Mouse (Mus musculus) liver, embryonic 11.5 days (tissue): Measurements from ENCODE around the gene Il9. TPM values are rescaled to one million over a fixed set of nuclear protein-coding genes. Genes with fewer than 3 reads are reported as not detected.

ENCODE experiments used
- ATAC-seq: fragments of 200-750 bp; cut with Nextera tagmentation; replicated peaks from 2 replicates; pipeline ENCODE4 v1.8.0; 2017; ENCODE audit warnings: moderate number of reproducible peaks, mild to moderate bottlenecking, moderate TSS enrichment, moderate library complexity; ENCODE audit not compliant: low FRiP score
- DNase-seq: peaks from one replicate; pipeline ENCODE4 v3.0.0-alpha.2; 2017; ENCODE audit warnings: low spot score
- H3K27ac ChIP-seq: fragments of 300-500 bp; sonication (generic); 2 replicates; pipeline ENCODE4 v1.5.1; 2014; ENCODE audit warnings: mild to moderate bottlenecking, low read depth, low read length, control low read depth
- H3K27me3 ChIP-seq: fragments of 300-500 bp; sonication (generic); replicated peaks from 2 replicates; pipeline ENCODE4 v1.6.1; 2014; ENCODE audit warnings: low read length, mixed read lengths; ENCODE audit not compliant: control insufficient read depth, insufficient read depth
- H3K36me3 ChIP-seq: fragments of 300-500 bp; sonication (generic); 2 replicates; pipeline ENCODE4 v1.6.1; 2014; ENCODE audit warnings: mild to moderate bottlenecking, low read length, moderate library complexity, mixed read lengths; ENCODE audit not compliant: control insufficient read depth, insufficient read depth
- H3K4me1 ChIP-seq: fragments of 300-500 bp; sonication (generic); replicated peaks from 2 replicates; pipeline ENCODE4 v1.6.1; 2014; ENCODE audit warnings: low read length, mixed read lengths; ENCODE audit not compliant: control insufficient read depth, insufficient read depth
- H3K4me2 ChIP-seq: fragments of 300-500 bp; sonication (generic); 2 replicates; pipeline ENCODE4 v1.6.1; 2014; ENCODE audit warnings: mild to moderate bottlenecking, control low read depth, moderate library complexity
- H3K4me3 ChIP-seq: fragments of 300-500 bp; sonication (generic); 2 replicates; pipeline ENCODE4 v1.5.1; 2014; ENCODE audit warnings: low read depth, low read length, control low read depth
- H3K9ac ChIP-seq: fragments of 300-500 bp; sonication (generic); 2 replicates; pipeline ENCODE4 v1.6.1; 2014; ENCODE audit warnings: low read depth, low read length, control low read depth
- H3K9me3 ChIP-seq: fragments of 300-500 bp; sonication (generic); 2 replicates; pipeline ENCODE4 v1.6.1; 2016; ENCODE audit warnings: low read length, inconsistent platforms, mixed read lengths; ENCODE audit not compliant: control insufficient read depth
- WGBS: fragments of 180-500 bp; shearing (Covaris S2); extraction: QIAGEN DNeasy Blood & Tissue Kit; methylation state at CpG from one replicate; pipeline ENCODE4 v1.1.7; 2014; 5-methylcytosine and 5-hydroxymethylcytosine counted together
- polyA plus RNA-seq: library from polyadenylated mRNA; unstranded; fragments of >200 nt; fragmentation: Nextera tagmentation; extraction: Ambion mirVana; gene quantifications from 2 replicates; pipeline ENCODE4 v1.2.1, GENCODE M21; 2014

Il9 gene
- polyA plus RNA-seq, 1 experiment from 2014 or later = not detected

DNA sequence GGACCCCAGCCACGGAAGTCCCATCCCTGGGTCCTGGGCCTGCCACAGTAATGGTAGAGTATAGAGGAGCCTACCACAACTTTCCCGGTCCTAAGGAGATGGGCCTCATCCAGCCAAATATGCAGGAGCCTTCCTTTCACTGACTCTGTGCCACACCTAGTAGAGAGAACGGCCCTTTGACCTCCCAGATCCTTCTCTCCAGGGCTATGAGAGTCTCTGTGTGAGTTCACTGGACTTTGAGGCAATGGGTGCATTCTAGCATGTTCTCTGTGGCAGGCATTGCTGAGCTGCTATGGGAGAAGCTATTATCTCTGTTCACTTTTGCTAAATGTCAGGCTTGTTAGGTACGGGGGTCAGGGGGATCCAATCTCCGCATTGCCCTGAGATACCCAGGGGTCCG lies 18.3 kb downstream of the Il9 start:
- no peaks in the 10 kb centered on the region for H3K9me3 ChIP-seq
- no peaks in the 10 kb centered on the region for H3K36me3 ChIP-seq
- H3K9ac ChIP-seq = no peak overlapping the region
- no peak overlapping the region for H3K27ac ChIP-seq
- 0 out of 2 replicates have a peak, but pooled peaks cover 2% of the 10 kb centered on the region for H3K27me3 ChIP-seq
- no peak for DNase-seq
- no peak for ATAC-seq
- no peak overlapping the region for H3K4me2 ChIP-seq
- WGBS = 63% methylated on average over 6 of the region's 6 CpGs
- no peak overlapping the region for H3K4me3 ChIP-seq
- no peaks in the 10 kb centered on the region for H3K4me1 ChIP-seq

DNA sequence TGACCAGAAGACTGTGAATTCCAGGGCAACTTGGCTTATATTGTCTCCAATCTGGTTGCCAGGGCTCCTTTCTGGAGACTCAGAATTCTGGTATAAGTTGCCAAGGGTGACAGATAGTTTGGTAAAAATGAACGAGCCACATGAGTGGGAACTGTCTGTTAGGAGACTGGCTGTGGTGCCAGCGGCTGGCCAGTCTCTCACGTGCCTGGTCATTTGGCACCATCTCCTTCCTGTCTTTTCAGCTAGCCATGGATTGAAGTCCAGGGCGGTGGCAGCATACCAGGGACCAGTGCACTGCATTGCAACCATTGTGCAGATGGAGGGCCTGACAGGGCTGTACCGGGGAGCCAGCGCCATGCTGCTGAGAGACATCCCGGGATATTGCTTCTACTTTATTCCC lies 18.8 kb downstream of the Il9 start:
- Histone ChIP-seq H3K4me3 (no peak overlapping the region), H3K9me3 (no peaks in the 10 kb centered on the region), H3K27ac (no peak overlapping the region), H3K9ac (no peak overlapping the region), H3K4me1 (no peaks in the 10 kb centered on the region), H3K36me3 (no peaks in the 10 kb centered on the region), H3K4me2 (no peak overlapping the region), H3K27me3 (0 out of 2 replicates have a peak, but pooled peaks cover 2% of the 10 kb centered on the region)
- no peak for DNase-seq
- 83% methylated on average over 7 of the region's 7 CpGs for WGBS
- no peak for ATAC-seq

DNA sequence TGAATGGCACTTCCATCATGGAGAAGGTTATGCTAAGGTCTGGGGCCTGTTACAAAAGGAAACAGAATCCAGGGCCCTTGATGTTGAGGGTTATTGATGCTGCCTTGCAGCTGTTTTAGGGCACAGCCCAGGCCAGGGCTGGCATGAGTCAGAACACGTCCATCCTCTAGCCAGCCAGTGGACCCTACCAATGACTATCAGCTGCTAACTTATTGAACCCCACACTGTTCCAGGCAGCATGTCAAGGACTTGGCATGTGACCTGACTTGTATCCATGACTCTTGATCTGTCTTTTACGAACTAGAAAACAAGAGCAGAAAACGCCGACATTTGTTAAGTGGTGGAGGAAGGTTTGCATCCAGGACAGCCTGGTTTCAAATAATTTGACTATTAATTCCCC lies 19.3 kb downstream of the Il9 start:
- 84% methylated on average over 4 of the region's 4 CpGs for WGBS
- no peak overlapping the region for H3K4me3 ChIP-seq
- H3K9me3 ChIP-seq = no peaks in the 10 kb centered on the region
- no peak overlapping the region for H3K9ac ChIP-seq
- ATAC-seq (no peak), DNase-seq (no peak)
- H3K4me1 ChIP-seq = no peaks in the 10 kb centered on the region
- H3K27ac ChIP-seq = no peak overlapping the region
- no peaks in the 10 kb centered on the region for H3K36me3 ChIP-seq
- H3K27me3 ChIP-seq = 0 out of 2 replicates have a peak, but pooled peaks cover 2% of the 10 kb centered on the region
- H3K4me2 ChIP-seq = no peak overlapping the region

DNA sequence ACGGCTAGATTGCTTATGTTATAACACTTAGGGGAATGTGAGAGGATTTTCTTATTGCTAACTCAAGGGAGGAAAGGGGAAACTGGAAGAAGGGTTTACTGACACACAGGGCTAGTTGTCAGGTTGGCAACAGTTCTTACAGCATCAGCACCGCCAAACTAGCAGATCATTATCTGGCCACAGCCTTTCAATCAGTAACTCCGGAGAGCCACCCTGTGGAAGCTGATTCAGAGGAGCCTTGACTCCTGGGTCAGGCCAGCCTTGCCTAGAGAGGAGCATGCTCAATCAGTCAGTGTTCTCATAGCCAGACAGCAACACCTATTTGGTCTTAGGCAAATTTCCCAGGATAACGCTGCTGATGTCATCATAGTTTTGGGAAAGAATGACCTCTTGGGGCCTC lies 20.6 kb downstream of the Il9 start:
- Histone ChIP-seq H3K9ac (no peak overlapping the region), H3K36me3 (no peaks in the 10 kb centered on the region), H3K27me3 (0 out of 2 replicates have a peak, but pooled peaks cover 2% of the 10 kb centered on the region), H3K4me3 (no peak overlapping the region), H3K27ac (no peak overlapping the region), H3K4me1 (no peaks in the 10 kb centered on the region), H3K9me3 (no peaks in the 10 kb centered on the region), H3K4me2 (no peak overlapping the region)
- WGBS = 62% methylated on average over 4 of the region's 4 CpGs
- ATAC-seq (no peak), DNase-seq (no peak)

DNA sequence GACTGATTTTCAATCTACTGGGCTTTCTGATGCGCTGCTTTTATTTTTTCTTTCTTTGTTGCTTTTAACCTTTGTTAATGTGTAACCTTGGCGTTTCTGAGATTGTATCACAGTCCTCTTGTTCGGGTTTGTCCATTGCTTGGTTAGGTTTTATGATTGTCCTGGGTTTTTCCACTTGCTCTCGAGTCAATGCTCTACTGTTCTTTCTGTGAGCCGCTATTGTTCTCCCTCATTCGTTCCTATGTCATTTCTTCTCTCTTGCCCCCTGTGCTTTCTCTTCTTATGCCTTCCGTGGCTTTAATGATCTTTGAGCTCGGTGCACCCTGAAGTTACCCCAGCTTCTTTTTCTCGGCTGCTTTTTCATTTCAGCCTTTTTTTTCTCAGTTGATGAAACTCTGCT lies 24.0 kb downstream of the Il9 start:
- H3K4me2 ChIP-seq = no peak overlapping the region
- no peaks in the 10 kb centered on the region for H3K4me1 ChIP-seq
- no peak overlapping the region for H3K27ac ChIP-seq
- ATAC-seq (no peak), DNase-seq (no peak)
- 69% methylated on average over 9 of the region's 9 CpGs for WGBS
- no peaks in the 10 kb centered on the region for H3K27me3 ChIP-seq
- no peak overlapping the region for H3K4me3 ChIP-seq
- no peaks in the 10 kb centered on the region for H3K36me3 ChIP-seq
- no peaks in the 10 kb centered on the region for H3K9me3 ChIP-seq
- H3K9ac ChIP-seq = no peak overlapping the region

DNA sequence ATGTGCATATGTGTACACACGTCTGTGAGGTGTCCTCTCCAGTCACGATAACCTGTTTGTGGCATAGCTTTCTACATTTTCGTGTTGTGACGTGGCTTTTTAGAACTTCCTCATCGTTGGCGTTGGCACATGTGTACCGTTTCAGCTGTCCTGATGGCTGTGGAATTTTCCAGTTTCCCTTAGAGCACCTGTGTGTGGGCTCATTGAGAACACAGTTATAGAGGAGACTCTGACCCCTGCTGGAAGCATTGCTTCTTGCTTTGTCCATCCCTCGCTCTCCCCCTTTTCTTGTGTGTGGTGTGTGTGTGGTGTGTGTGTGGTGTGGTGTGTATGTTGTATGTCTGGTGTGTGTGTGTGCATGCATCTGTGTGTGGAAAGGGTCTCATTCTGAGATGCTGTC lies 32.0 kb downstream of the Il9 start:
- ATAC-seq = no peak

DNA sequence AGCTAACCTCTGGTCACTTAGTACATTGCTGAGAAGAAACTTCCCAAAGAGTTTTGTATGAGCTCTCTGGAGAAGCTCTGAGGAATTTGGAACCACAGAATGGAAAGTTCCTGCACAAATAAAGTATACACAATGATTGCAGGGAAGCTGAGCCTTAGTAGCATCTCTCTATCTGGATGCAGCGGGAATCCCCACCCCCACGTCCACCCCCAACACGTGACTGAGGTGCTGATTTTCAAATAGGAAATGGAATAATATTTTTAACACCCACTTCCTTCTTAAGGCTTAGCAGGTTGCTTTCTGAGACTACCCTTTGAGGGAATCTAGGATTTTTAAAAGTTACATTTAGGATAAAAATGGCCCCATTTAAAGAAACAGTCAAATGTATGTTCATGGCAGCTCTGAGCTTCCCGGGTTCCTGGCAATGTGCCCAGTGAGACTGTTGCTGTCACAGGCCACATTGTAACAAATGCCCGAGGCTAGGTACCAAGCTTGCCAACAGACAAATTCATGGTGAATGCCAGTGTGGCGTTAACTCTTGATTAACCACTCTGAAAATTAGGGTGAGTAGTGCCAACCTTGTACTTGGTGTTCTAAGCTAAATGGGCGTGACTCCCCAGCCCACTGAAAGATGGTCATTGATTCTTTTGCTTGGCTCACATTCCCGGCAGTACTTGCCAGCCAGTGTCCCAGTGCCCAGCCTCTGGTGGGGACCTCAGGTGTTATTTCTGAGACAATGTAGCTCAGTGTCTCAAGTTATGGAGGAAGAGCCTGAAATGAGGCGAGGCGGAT lies 32.6 kb downstream of the Il9 start:
- no peaks in the 10 kb centered on the region for H3K36me3 ChIP-seq
- DNase-seq (no peak), ATAC-seq (no peak)
- WGBS = 74% methylated on average over 10 of the region's 10 CpGs
- no peaks in the 10 kb centered on the region for H3K4me1 ChIP-seq
- H3K27me3 ChIP-seq = no peaks in the 10 kb centered on the region; the same call in 1 of the 2 replicates
- H3K9ac ChIP-seq = no peak overlapping the region
- H3K4me3 ChIP-seq = no peak overlapping the region
- H3K9me3 ChIP-seq = no peaks in the 10 kb centered on the region
- H3K27ac ChIP-seq = no peak overlapping the region
- H3K4me2 ChIP-seq = no peak overlapping the region

More for the DNA sequence above, 32.0 kb downstream of the Il9 start:
- H3K4me1 ChIP-seq = no peaks in the 10 kb centered on the region
- H3K27me3 ChIP-seq = no peaks in the 10 kb centered on the region; the same call in 1 of the 2 replicates
- H3K4me2 ChIP-seq = no peak overlapping the region
- no peak overlapping the region for H3K27ac ChIP-seq
- 81% methylated on average over 8 of the region's 8 CpGs for WGBS
- H3K4me3 ChIP-seq = no peak overlapping the region
- no peak overlapping the region for H3K9ac ChIP-seq
- H3K36me3 ChIP-seq = no peaks in the 10 kb centered on the region
- no peak for DNase-seq
- H3K9me3 ChIP-seq = no peaks in the 10 kb centered on the region

DNA sequence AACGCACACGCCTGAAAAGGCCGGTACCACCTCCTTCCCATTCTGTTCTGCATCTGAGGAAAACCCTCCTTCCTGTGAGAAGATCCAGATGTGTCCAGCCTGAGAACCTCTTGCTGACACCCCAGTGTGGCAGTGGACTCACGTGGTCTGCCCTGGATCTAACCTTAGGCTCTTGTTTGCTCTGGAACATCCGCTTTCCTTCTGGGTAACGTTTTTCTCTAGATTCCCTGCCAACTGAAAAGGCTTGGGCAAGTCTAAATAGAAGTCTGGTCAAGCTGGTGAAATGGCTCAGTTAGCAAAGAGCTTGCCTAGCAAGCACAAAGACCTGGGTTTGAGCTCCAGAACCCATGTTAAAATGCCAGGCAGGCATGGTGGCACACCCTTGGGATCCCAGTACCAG lies 37.0 kb downstream of the Il9 start:
- Histone ChIP-seq H3K9ac (no peak overlapping the region), H3K36me3 (no peaks in the 10 kb centered on the region), H3K4me3 (no peak overlapping the region), H3K4me2 (no peak overlapping the region), H3K27me3 (peaks cover 7% of the 10 kb centered on the region), H3K9me3 (no peaks in the 10 kb centered on the region), H3K27ac (no peak overlapping the region), H3K4me1 (no peaks in the 10 kb centered on the region)
- DNase-seq (no peak), ATAC-seq (no peak)
- 78% methylated on average over 6 of the region's 6 CpGs for WGBS

DNA sequence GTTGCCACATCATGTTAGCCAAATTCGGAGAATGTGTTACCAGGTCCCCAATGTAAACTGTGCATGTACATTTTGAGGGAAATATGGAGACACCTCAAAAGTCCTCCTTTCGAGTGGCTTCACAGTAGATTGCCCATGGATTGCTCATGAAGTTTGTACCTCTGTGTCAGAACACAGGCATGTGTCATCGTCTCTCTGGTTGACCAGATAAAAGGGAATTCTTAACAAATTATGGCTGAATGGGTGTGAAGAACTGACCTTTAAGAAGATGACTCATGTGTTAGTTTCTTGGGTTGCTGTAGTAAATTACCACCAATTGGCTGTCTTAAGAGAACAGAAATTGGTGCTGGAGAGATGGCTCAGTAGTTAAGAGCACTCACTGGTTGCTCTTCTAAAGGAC lies 37.9 kb downstream of the Il9 start:
- Histone ChIP-seq H3K4me2 (no peak overlapping the region), H3K36me3 (no peaks in the 10 kb centered on the region), H3K27me3 (peaks cover 16% of the 10 kb centered on the region), H3K9me3 (no peaks in the 10 kb centered on the region), H3K4me3 (no peak overlapping the region), H3K4me1 (no peaks in the 10 kb centered on the region), H3K27ac (no peak overlapping the region), H3K9ac (no peak overlapping the region)
- WGBS = 75% methylated on average over 3 of the region's 3 CpGs
- ATAC-seq = no peak
- no peak for DNase-seq
